Mouse (Mus musculus): ENCODE data around the gene 4933405L10Rik. TPM values are rescaled to one million over a fixed set of nuclear protein-coding genes. Genes with fewer than 3 reads are reported as not detected.

The 4933405L10Rik gene
- total and polyA plus RNA-seq, 3 experiments = 0.25 TPM; not detected in 2

DNA sequence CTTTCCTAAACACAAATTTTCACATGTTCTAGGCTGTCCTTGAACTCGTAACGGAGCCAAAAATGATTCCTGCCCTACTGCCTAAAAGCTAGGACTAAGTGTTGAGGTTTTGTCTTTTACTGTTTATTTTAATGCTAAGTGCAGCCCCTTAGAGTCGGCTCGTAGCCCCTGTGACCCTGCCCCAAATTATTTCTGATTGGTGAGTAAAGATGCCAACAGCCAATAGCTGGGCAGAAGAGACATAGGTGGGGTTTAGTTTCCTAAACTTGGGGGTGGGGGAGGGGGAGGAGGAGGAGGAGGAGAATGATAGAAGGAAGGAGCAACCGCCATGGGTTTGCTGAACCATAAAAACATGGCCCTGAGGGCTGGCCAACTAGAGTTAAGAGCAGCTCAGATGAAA lies 18.3 kb downstream of the 4933405L10Rik start:
- dilution Hi-C loops (cut with MboI; ENCODE audit: extremely low pct_ligation_motif_present, extremely low pct_unique_long_range_greater_than_20kb, low sequenced_read_pairs) (no loop called here), in situ Hi-C loops (cut with MboI; ENCODE audit: low pct_ligation_motif_present, low pct_unique_long_range_greater_than_20kb, low sequenced_read_pairs) (no loop called here)
- no peaks in the 10 kb centered on the region for H3K9me3 ChIP-seq (replicated peaks; ENCODE audit: low read length)
- H3K27me3 ChIP-seq (replicated peaks) = no peaks in the 10 kb centered on the region
- TF ChIP-seq MEF2A (IDR thresholded peaks at IDR 0.05; ENCODE audit: borderline replicate concordance, low read depth, low read length) (no peak), TCF12 (IDR thresholded peaks at IDR 0.05; ENCODE audit: low read depth, low read length) (no peak), USF2 (conservative IDR thresholded peaks at IDR 0.05; ENCODE audit: low read depth, low read length) (no peak), KAT2A (IDR thresholded peaks at IDR 0.05; ENCODE audit: insufficient replicate concordance, low read length) (no peak), NELFE (IDR thresholded peaks at IDR 0.05; ENCODE audit: low read depth, low read length) (no peak), JUN (IDR thresholded peaks at IDR 0.05; ENCODE audit: insufficient read depth, low read depth, low read length) (no peak), SMC3 (IDR thresholded peaks at IDR 0.05; ENCODE audit: low read depth, low read length) (no peak), ZMIZ1 (IDR thresholded peaks at IDR 0.05; ENCODE audit: low read depth, low read length) (no peak), SIN3A (IDR thresholded peaks at IDR 0.05; ENCODE audit: low read length) (no peak), ZC3H11A (IDR thresholded peaks at IDR 0.05; ENCODE audit: low read depth, low read length) (no peak), ZKSCAN1 (IDR thresholded peaks at IDR 0.05; ENCODE audit: borderline replicate concordance, low read depth, low read length) (no peak), MAX (IDR thresholded peaks at IDR 0.05; ENCODE audit: low read length) (no peak), EP300 (IDR thresholded peaks at IDR 0.05; ENCODE audit: low read length) (no peak), CHD2 (IDR thresholded peaks at IDR 0.05; ENCODE audit: low read length) (no peak), ETS1 (conservative IDR thresholded peaks at IDR 0.05; ENCODE audit: low read depth, low read length) (no peak), RCOR1 (conservative IDR thresholded peaks at IDR 0.05; ENCODE audit: low read depth, low read length) (no peak), MXI1 (IDR thresholded peaks at IDR 0.05; ENCODE audit: low read depth, low read length) (no peak), POLR2A (IDR thresholded peaks at IDR 0.05; ENCODE audit: low read depth, low read length) (no peak)
- H3K36me3 ChIP-seq (replicated peaks in 1 of 2; ENCODE audit: control insufficient read depth in 1 of 2, insufficient read depth in 1 of 2, low read length in 1 of 2) = peaks cover 3 to 28% of the 10 kb centered on the region in 2 experiments
- no peak overlapping the region for H3K4me3 ChIP-seq (replicated peaks in 1 of 3; ENCODE audit: low read depth in 2 of 3, low read length in 2 of 3, poor library complexity in 1 of 3)
- DNase-seq (ENCODE audit: extremely low read depth) = no peak
- H3K4me1 ChIP-seq (ENCODE audit: control insufficient read depth in 1 of 2, insufficient read depth in 2 of 2) = peaks cover 0 to 2% of the 10 kb centered on the region in 2 experiments; a peak in 1 of 4 replicates
- H3K9ac ChIP-seq (ENCODE audit: insufficient read depth, low read depth) = no peak overlapping the region
- no peak overlapping the region for H3K27ac ChIP-seq (ENCODE audit: insufficient read depth, low read depth)
- H3K79me2 ChIP-seq (replicated peaks; ENCODE audit: control insufficient read depth, extremely low read depth, insufficient read depth, poor library complexity, severe bottlenecking) = no peaks in the 10 kb centered on the region
- H3K4me2 ChIP-seq (ENCODE audit: insufficient read depth, low read depth, poor library complexity, severe bottlenecking) = no peak overlapping the region

GRCm38 (mm10) chr8:105727397-105728124 lies 20.1 kb downstream of the 4933405L10Rik start:
- Histone ChIP-seq H3K9me3 (replicated peaks; ENCODE audit: low read length) (no peaks in the 10 kb centered on the region), H3K27ac (ENCODE audit: insufficient read depth, low read depth) (no peak overlapping the region), H3K4me1 (ENCODE audit: control insufficient read depth in 1 of 2, insufficient read depth in 2 of 2) (peaks cover 0 to 18% of the 10 kb centered on the region in 2 experiments; a peak in 2 of 4 replicates), H3K27me3 (replicated peaks) (no peaks in the 10 kb centered on the region), H3K4me3 (replicated peaks in 1 of 3; ENCODE audit: low read depth in 2 of 3, low read length in 2 of 3, poor library complexity in 1 of 3) (no peak overlapping the region), H3K9ac (ENCODE audit: insufficient read depth, low read depth) (no peak overlapping the region), H3K4me2 (ENCODE audit: insufficient read depth, low read depth, poor library complexity, severe bottlenecking) (no peak overlapping the region), H3K79me2 (replicated peaks; ENCODE audit: control insufficient read depth, extremely low read depth, insufficient read depth, poor library complexity, severe bottlenecking) (no peaks in the 10 kb centered on the region), H3K36me3 (replicated peaks in 1 of 2; ENCODE audit: control insufficient read depth in 1 of 2, insufficient read depth in 1 of 2, low read length in 1 of 2) (peaks cover 3 to 28% of the 10 kb centered on the region in 2 experiments)
- in situ Hi-C loops (cut with MboI; ENCODE audit: low pct_ligation_motif_present, low pct_unique_long_range_greater_than_20kb, low sequenced_read_pairs) = no loop called here
- DNase-seq (ENCODE audit: extremely low read depth) = no peak
- TF ChIP-seq CTCF (conservative IDR thresholded peaks at IDR 0.05 in 1 of 2, IDR thresholded peaks at IDR 0.05 in 1 of 2; ENCODE audit: low read depth in 2 of 2, low read length in 2 of 2) = no peak
- TF ChIP-seq MAFK (IDR thresholded peaks at IDR 0.05; ENCODE audit: insufficient replicate concordance, low read length) = no peak
- no peak for TF ChIP-seq TCF12 (IDR thresholded peaks at IDR 0.05; ENCODE audit: low read depth, low read length)
- no peak for TF ChIP-seq SIN3A (IDR thresholded peaks at IDR 0.05; ENCODE audit: low read length)
- TF ChIP-seq USF1 (IDR thresholded peaks at IDR 0.05; ENCODE audit: low read depth, low read length) = no peak
- TF ChIP-seq UBTF (IDR thresholded peaks at IDR 0.05; ENCODE audit: low read depth, low read length) = no peak
- no peak for TF ChIP-seq POLR2AphosphoS2 (IDR thresholded peaks at IDR 0.05; ENCODE audit: low read depth, low read length)
- TF ChIP-seq E2F4 (IDR thresholded peaks at IDR 0.05; ENCODE audit: insufficient replicate concordance, low read depth, low read length) = no peak
- TF ChIP-seq KAT2A (IDR thresholded peaks at IDR 0.05; ENCODE audit: insufficient replicate concordance, low read length) = no peak
- dilution Hi-C loops (cut with MboI; ENCODE audit: extremely low pct_ligation_motif_present, extremely low pct_unique_long_range_greater_than_20kb, low sequenced_read_pairs) = no loop called here

Data from CH12.LX (cell line).